Mouse (Mus musculus): ENCODE measurements at regions not wholly inside any gene's neighbourhood (a gene's known extent, or its start where the extent isn't known, plus 50 kb on each side); places are given as distances from the start of the nearest gene placed in this dataset.
"Not testable (repeated sequence)": the region's sequence is repeated elsewhere in the genome, so short reads cannot be mapped to it uniquely, and the experiment has no call there.

DNA sequence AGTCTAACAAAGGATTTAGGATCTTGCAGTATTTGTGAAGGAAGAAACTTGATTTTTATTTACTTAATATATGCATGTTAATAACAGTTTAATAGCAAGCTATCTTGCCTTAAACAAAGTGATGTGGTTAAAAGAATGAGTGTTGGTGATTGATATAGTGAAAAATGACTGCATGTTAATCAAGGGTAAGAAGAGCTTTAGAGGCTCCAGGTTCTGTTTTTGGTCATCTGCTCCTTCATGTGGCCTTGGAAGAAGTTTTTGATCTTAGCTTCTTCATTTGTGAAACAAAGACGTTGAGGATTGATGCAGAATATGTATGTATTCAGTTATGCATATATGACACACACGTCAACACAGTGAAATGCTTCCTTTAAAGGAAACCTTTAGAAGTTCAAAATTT, 97.1 kb upstream of the Palmd start:
- WGBS = 73% methylated on average over 2 of the region's 2 CpGs
- Histone ChIP-seq H3K27ac (ENCODE audit: low read depth, low read length) (no peak overlapping the region), H3K9me3 (ENCODE audit: control insufficient read depth, low read length) (no peaks in the 10 kb centered on the region)

DNA sequence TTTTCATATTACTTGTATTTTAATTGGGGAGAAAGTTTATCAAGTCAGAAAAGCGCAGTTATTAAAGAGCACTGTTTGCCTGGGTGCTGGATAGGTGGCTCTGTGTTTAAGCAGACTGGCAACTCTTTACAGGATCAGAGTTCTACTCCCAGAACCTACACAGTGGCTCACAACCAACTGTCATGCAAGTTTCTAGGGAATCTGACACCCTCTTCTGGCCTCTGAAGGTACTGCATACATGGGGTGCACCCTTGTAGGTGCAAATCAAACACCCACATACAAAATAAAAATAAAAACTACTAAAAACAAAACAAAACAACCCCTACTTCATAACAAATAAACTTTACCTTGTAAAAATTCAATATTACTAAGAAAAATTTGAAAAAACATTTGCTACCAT, 93.0 kb upstream of the Palmd start:
- DNase-seq (ENCODE audit: low spot score) = no peak
- Histone ChIP-seq H3K4me2 (no peak overlapping the region), H3K9me3 (ENCODE audit: control insufficient read depth, low read length) (no peaks in the 10 kb centered on the region), H3K9ac (ENCODE audit: low read depth, low read length) (no peak overlapping the region), H3K4me3 (ENCODE audit: low read depth, low read length) (no peak overlapping the region), H3K27ac (ENCODE audit: low read depth, low read length) (peak overlapping the region; percentile 2; the same call in 1 of the 2 replicates), H3K4me1 (replicated peaks; ENCODE audit: control insufficient read depth, insufficient read depth, low read length) (no peaks in the 10 kb centered on the region), H3K36me3 (ENCODE audit: control insufficient read depth, insufficient read depth, low read length) (no peaks in the 10 kb centered on the region), H3K27me3 (replicated peaks; ENCODE audit: control insufficient read depth, insufficient read depth, low read length) (no peaks in the 10 kb centered on the region)
- WGBS = 63% methylated on average over 1 of the region's 1 CpGs
- ATAC-seq (replicated peaks; ENCODE audit: low FRiP score) = 0 out of 2 replicates have a peak, but pooled peaks have one; percentile 30

More for the DNA sequence above, 97.1 kb upstream of the Palmd start:
- H3K4me2 ChIP-seq = no peak overlapping the region
- no peak overlapping the region for H3K9ac ChIP-seq (ENCODE audit: low read depth, low read length)
- H3K27me3 ChIP-seq (replicated peaks; ENCODE audit: control insufficient read depth, insufficient read depth, low read length) = no peaks in the 10 kb centered on the region
- H3K4me3 ChIP-seq (ENCODE audit: low read depth, low read length) = no peak overlapping the region
- no peaks in the 10 kb centered on the region for H3K36me3 ChIP-seq (ENCODE audit: control insufficient read depth, insufficient read depth, low read length)
- ATAC-seq (replicated peaks; ENCODE audit: low FRiP score) (no peak), DNase-seq (ENCODE audit: low spot score) (no peak)
- H3K4me1 ChIP-seq (replicated peaks; ENCODE audit: control insufficient read depth, insufficient read depth, low read length) = no peaks in the 10 kb centered on the region

DNA sequence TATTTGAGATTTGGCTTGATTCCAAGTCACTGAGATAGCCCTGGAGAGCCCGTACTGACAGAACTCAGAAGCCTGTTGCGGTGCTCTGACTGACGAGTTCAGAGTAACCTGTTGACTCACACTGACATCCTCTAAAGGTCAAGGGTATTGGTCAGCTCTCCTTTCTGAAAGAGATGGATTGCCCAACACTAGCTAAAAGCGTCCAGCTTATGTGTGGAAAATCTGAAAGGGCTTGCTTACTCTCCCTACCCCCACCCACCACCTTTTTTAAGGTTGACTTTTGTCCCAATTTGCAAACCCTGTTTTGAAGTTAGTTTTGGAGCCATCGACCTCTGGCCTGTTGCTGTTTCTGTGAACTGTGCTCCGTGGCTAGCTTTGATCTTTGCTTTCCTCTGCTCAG, 92.4 kb upstream of the Palmd start:
- Histone ChIP-seq H3K27ac (ENCODE audit: low read depth, low read length) (peak overlapping the region; percentile 65; the same call in 1 of the 2 replicates), H3K4me3 (ENCODE audit: low read depth, low read length) (no peak overlapping the region), H3K9me3 (ENCODE audit: control insufficient read depth, low read length) (no peaks in the 10 kb centered on the region), H3K9ac (ENCODE audit: low read depth, low read length) (no peak overlapping the region), H3K4me2 (no peak overlapping the region), H3K27me3 (replicated peaks; ENCODE audit: control insufficient read depth, insufficient read depth, low read length) (no peaks in the 10 kb centered on the region), H3K36me3 (ENCODE audit: control insufficient read depth, insufficient read depth, low read length) (no peaks in the 10 kb centered on the region), H3K4me1 (replicated peaks; ENCODE audit: control insufficient read depth, insufficient read depth, low read length) (no peaks in the 10 kb centered on the region)
- DNase-seq (ENCODE audit: low spot score) (no peak), ATAC-seq (replicated peaks; ENCODE audit: low FRiP score) (peak; percentile 84)
- 48% methylated on average over 6 of the region's 6 CpGs for WGBS

DNA sequence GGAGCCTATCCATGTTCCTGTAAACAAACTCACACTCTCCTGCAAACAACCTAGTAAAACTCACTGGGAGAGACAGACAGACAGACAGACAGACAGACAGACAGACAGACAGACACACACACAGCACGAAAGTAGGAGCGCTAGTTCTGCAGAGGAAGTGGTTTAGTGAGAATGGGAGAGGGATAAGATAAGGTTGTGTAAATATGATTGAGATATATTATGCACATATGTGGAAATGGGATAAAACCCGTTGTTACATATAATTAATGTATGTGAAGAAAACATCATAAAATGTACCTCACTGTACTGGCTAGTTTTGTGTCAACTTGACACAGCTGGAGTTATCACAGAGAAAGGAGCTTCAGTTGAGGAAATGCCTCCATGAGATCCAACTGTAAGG, 85.9 kb upstream of the Palmd start:
- not testable (repeated sequence) for H3K9ac ChIP-seq (ENCODE audit: low read depth, low read length); H3K9me3 ChIP-seq (ENCODE audit: control insufficient read depth, low read length); H3K4me2 ChIP-seq; DNase-seq (ENCODE audit: low spot score); H3K4me1 ChIP-seq (replicated peaks; ENCODE audit: control insufficient read depth, insufficient read depth, low read length); H3K27me3 ChIP-seq (replicated peaks; ENCODE audit: control insufficient read depth, insufficient read depth, low read length); H3K27ac ChIP-seq (ENCODE audit: low read depth, low read length); H3K36me3 ChIP-seq (ENCODE audit: control insufficient read depth, insufficient read depth, low read length); H3K4me3 ChIP-seq (ENCODE audit: low read depth, low read length); ATAC-seq (replicated peaks; ENCODE audit: low FRiP score)
- WGBS = 51% methylated on average over 3 of the region's 3 CpGs

DNA sequence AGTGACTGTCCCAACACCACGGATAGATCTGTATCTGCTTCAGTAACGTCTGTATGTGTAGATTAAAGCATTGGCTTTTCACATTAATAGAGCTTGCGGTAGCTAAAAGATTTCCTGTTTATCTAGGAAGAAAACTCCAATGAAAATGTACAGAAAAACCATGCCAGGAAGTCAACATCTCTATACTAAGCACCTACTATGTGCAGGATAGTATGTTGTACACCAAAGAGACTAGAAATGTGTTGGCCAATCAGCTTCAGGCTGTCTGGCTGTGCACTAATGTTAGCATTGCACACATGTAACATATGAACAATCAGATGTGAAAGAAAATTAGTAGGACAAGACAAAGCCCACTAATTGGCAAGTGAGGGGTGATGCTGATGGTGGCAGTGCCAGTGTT, 82.6 kb upstream of the Palmd start:
- 64% methylated on average over 3 of the region's 3 CpGs for WGBS
- no peaks in the 10 kb centered on the region for H3K36me3 ChIP-seq (ENCODE audit: control insufficient read depth, insufficient read depth, low read length)
- no peak for ATAC-seq (replicated peaks; ENCODE audit: low FRiP score)
- H3K9ac ChIP-seq (ENCODE audit: low read depth, low read length) = no peak overlapping the region
- no peak overlapping the region for H3K4me3 ChIP-seq (ENCODE audit: low read depth, low read length)
- H3K4me1 ChIP-seq (replicated peaks; ENCODE audit: control insufficient read depth, insufficient read depth, low read length) = no peaks in the 10 kb centered on the region
- no peaks in the 10 kb centered on the region for H3K9me3 ChIP-seq (ENCODE audit: control insufficient read depth, low read length)
- no peak overlapping the region for H3K27ac ChIP-seq (ENCODE audit: low read depth, low read length)
- DNase-seq (ENCODE audit: low spot score) = no peak
- H3K4me2 ChIP-seq = no peak overlapping the region
- no peaks in the 10 kb centered on the region for H3K27me3 ChIP-seq (replicated peaks; ENCODE audit: control insufficient read depth, insufficient read depth, low read length)

DNA sequence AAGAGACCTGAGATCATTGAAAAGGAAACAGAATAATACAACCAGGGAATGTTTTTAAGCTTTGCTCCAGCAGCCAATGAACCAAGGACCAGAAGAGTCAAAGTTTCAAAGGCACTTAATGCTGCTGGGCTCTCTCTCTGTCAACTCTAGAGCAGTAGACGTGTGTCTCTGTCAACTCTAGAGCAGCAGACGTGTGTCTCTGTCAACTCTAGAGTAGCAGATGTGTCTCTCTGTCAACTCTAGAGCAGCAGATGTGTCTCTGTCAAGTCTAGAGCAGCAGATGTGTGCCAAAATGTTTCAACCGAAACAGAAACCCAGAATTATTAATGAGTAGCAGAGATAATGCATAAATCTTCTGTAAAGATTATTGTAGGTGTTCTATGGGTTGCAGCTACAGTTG, 82.1 kb upstream of the Palmd start:
- no peaks in the 10 kb centered on the region for H3K27me3 ChIP-seq (replicated peaks; ENCODE audit: control insufficient read depth, insufficient read depth, low read length)
- no peak for ATAC-seq (replicated peaks; ENCODE audit: low FRiP score)

DNA sequence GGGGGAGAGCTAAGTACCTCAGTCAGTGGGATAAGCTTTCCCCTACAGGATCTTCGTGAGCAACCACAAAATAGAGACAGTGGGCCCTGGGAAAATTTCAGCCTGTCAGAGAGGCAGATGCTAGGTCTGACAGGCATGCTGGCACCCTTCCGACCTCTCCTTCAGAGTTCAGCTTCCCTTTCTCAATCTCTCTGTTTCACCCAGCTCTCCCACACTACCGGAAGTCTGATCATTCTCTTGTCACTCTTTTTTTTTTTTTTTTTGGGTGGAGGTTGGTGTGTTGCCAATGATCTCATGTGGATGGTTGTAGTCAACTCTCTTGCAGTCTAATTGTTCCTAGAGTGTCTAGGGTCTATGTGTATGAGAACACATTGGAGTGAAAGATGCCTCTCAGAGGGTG, 80.6 kb upstream of the Palmd start:
- H3K27ac ChIP-seq (ENCODE audit: low read depth, low read length) = no peak overlapping the region
- ATAC-seq (replicated peaks; ENCODE audit: low FRiP score) (no peak), DNase-seq (ENCODE audit: low spot score) (no peak)
- H3K36me3 ChIP-seq (ENCODE audit: control insufficient read depth, insufficient read depth, low read length) = no peaks in the 10 kb centered on the region
- WGBS = 54% methylated on average over 3 of the region's 3 CpGs
- no peak overlapping the region for H3K9ac ChIP-seq (ENCODE audit: low read depth, low read length)
- H3K27me3 ChIP-seq (replicated peaks; ENCODE audit: control insufficient read depth, insufficient read depth, low read length) = no peaks in the 10 kb centered on the region
- no peak overlapping the region for H3K4me3 ChIP-seq (ENCODE audit: low read depth, low read length)
- no peaks in the 10 kb centered on the region for H3K9me3 ChIP-seq (ENCODE audit: control insufficient read depth, low read length)
- H3K4me1 ChIP-seq (replicated peaks; ENCODE audit: control insufficient read depth, insufficient read depth, low read length) = no peaks in the 10 kb centered on the region
- H3K4me2 ChIP-seq = no peak overlapping the region

More for the DNA sequence above, 82.1 kb upstream of the Palmd start:
- no peak for DNase-seq (ENCODE audit: low spot score)
- Histone ChIP-seq H3K9ac (ENCODE audit: low read depth, low read length) (no peak overlapping the region), H3K9me3 (ENCODE audit: control insufficient read depth, low read length) (no peaks in the 10 kb centered on the region), H3K4me3 (ENCODE audit: low read depth, low read length) (no peak overlapping the region), H3K4me1 (replicated peaks; ENCODE audit: control insufficient read depth, insufficient read depth, low read length) (no peaks in the 10 kb centered on the region), H3K27ac (ENCODE audit: low read depth, low read length) (no peak overlapping the region), H3K4me2 (no peak overlapping the region), H3K36me3 (ENCODE audit: control insufficient read depth, insufficient read depth, low read length) (no peaks in the 10 kb centered on the region)
- WGBS = 59% methylated on average over 3 of the region's 3 CpGs

DNA sequence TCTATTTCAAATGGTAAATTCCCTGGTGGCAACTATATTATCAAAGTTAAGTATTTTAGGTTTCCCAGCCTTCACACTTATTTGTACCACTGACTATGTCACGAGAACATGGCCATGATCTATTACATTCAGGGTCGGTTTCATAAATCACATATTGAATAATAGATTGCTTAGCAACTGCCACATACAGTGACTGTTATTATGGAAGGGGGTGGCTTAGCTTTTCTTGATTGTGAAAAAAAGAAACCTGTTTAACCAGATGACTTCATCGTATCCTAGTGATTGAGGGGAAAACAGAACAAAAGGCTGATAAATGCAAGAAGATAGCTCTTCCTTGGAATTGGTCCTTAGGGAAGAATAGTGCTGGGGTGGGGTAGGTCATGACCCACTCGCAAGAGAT, 76.0 kb upstream of the Palmd start:
- ATAC-seq (replicated peaks; ENCODE audit: low FRiP score) (no peak), DNase-seq (ENCODE audit: low spot score) (no peak)
- H3K36me3 ChIP-seq (ENCODE audit: control insufficient read depth, insufficient read depth, low read length) = no peaks in the 10 kb centered on the region
- no peak overlapping the region for H3K9ac ChIP-seq (ENCODE audit: low read depth, low read length)
- no peaks in the 10 kb centered on the region for H3K27me3 ChIP-seq (replicated peaks; ENCODE audit: control insufficient read depth, insufficient read depth, low read length)
- 77% methylated on average over 4 of the region's 4 CpGs for WGBS
- no peaks in the 10 kb centered on the region for H3K4me1 ChIP-seq (replicated peaks; ENCODE audit: control insufficient read depth, insufficient read depth, low read length)
- no peak overlapping the region for H3K4me2 ChIP-seq
- H3K4me3 ChIP-seq (ENCODE audit: low read depth, low read length) = no peak overlapping the region
- no peak overlapping the region for H3K27ac ChIP-seq (ENCODE audit: low read depth, low read length)
- H3K9me3 ChIP-seq (ENCODE audit: control insufficient read depth, low read length) = no peaks in the 10 kb centered on the region

DNA sequence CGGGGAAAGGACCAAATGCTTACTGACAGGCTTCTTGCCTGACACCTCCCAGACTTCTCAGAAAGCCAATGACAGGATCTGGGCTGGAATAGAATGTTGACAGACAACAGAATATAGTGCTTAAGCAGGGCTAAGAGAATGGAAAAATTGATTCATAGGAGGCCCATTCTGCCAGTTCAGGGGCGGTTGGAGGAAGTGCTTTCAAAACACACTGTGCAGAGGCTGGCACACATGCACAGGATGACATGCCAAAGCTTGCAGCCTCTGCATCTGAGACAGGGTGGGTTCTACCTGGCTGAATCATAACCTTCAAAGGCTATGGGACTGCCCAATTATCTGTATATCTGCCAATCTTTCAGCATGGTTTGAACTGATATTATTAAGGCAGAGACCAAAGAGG, 75.5 kb upstream of the Palmd start:
- Histone ChIP-seq H3K27me3 (replicated peaks; ENCODE audit: control insufficient read depth, insufficient read depth, low read length) (no peaks in the 10 kb centered on the region), H3K36me3 (ENCODE audit: control insufficient read depth, insufficient read depth, low read length) (no peaks in the 10 kb centered on the region), H3K9ac (ENCODE audit: low read depth, low read length) (no peak overlapping the region), H3K27ac (ENCODE audit: low read depth, low read length) (no peak overlapping the region), H3K4me2 (no peak overlapping the region), H3K4me3 (ENCODE audit: low read depth, low read length) (no peak overlapping the region), H3K9me3 (ENCODE audit: control insufficient read depth, low read length) (no peaks in the 10 kb centered on the region), H3K4me1 (replicated peaks; ENCODE audit: control insufficient read depth, insufficient read depth, low read length) (no peaks in the 10 kb centered on the region)
- DNase-seq (ENCODE audit: low spot score) (no peak), ATAC-seq (replicated peaks; ENCODE audit: low FRiP score) (no peak)
- 68% methylated on average over 2 of the region's 2 CpGs for WGBS
